Mouse (Mus musculus) thymus, postnatal 4 days (tissue): ENCODE measurements around the gene Gm6993.

Experiments
- DNase-seq: peaks from one replicate; pipeline ENCODE4 v3.0.0; 2021

The Gm6993 gene

DNA sequence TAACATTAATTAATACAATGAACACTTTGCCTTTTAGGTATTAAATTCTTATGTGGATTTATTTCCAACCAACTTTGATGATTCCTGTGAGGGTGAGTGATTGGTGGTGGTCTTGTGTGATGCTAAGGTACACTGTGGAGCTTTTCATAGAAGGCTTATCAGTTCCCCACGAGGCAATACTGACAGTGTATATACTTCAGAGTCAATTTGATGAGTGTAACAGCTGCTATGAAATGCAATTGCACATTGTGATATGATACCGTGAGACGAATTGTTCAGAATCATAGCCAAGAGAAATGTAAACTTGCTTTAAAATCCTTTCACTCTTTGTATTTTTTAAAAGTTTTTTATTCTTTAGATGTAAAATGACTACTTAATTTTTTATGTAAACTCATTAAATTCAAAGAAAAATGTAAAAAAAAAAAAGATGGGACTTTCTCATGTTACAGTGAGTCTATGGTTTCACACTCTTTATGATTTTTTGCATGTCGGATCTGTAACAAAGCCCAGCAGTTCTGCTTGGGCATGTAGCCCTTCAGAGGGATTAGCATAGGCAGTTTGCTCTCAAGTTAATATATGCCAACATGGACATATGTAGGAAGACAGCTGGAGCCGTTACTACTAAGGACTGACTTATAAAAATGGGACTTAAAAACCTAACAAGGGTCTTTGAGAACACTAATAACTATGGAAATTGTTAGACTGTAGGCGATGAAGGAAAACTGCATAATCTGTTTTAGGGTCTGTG lies 1.2 kb downstream of the Gm6993 start:
- DNase-seq: no peak

DNA sequence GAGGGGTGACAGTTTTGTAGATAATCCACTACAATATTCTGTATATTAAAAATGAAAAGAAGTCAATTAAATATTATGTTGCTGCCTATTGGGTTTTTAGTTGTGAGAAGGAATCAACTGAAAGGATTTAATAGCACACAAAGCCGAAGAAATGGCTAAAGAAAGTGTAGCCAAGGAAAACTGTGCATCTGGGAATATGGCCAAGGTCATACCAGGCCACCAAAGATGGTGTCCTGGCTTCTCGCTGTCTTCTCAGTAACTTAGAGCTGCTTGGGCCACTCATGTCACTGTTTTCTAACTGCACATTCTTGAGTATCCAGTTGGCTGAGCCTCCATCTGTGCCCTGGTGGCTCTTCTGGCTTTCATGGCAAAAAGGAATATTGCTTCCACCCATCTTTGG lies 3.4 kb downstream of the Gm6993 start:
- DNase-seq: no peak

DNA sequence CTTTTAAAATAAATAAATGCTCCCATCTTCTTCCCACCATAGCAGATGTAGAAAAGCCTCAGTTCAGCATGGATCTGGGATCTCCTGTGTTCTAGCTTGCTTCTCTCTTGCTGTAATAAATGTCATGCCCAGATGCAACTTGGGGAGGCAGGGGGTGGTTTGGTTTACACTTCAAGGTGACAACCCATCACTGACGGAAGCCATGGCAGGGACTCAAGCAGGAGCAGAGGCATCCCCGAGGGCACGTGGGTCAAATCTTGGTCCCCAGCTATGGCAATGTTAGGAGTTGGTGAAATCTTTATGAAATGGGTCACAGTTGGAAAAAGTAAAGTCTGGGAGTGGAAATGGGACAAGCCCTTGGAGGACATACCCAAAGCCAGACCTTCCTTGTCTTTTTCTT lies 4.1 kb downstream of the Gm6993 start:
- no peak for DNase-seq

DNA sequence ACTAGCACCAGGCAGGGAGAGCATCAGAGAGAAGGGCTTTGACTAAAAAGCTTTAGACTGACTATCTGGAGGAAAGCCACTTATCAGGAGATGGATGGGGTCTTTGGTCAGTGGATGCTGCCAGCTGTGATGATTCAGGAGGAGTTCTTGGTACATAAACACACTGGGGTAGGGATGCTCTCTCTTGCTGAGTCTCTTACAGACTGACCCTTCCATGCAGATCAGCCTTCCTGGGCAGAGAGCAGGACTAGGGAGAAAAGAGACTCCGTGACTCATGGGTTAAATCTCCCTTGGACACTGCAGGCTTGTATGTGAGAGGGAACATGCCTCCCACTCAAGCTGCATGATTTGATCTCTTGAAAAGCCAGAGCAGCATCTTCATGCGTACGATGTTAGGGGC lies 5.6 kb downstream of the Gm6993 start:
- DNase-seq: no peak

DNA sequence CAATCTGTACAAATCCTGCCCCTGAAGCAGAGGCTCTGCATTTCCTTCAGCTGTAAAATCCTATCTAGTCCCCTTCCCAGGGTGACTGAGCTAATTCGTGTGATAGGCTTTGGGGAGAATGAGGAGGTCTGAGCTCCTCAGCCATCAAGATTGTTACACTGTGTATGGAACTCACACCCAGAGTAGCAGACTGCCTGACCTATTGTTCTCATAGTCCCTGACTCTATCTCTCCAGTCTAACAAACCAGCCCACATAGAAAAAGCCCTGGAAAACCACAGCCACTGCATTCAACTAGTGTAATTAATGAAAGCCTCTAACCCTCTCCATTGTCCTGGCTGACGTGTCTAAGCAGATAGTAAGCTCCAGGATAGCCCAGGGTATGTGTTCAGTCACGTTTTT lies 6.0 kb downstream of the Gm6993 start:
- no peak for DNase-seq

DNA sequence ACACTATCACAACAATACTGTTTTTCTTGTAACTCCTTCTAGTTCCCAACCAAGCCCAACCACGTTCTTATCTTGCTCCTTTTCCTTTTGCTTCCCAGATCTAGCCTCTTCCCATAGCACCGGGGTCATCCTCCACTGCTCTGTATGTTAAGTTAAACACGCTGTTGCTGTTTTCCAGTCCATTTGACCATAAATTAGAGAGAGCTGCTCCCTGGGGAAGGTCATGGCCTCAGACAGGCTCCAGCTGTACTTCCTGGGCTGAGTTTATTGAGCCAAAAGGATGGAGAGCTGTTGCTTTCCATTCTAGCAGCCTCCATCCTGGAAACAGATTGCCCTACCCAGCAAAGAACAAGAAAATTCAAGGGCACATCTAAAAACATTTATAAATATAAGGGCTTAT lies 7.6 kb downstream of the Gm6993 start:
- DNase-seq: no peak

DNA sequence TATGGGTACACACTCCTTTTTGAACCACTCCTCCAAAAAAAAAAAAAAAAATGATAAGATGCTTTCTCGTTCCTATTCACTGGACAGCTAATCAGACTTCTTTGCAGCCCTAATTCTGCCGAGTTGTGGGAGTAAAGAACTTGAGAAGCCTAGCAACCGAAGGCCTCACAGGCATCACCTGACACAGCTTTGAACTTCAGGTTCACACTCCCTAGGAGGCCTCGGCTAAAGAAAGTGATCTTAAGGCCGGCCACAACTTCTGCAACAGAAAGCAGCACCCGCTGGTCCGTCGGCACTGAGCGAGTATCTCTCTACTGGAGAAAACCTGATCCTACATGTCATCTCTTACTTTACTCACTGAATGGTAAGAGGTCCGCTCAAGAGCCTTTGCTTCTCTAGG lies 8.1 kb downstream of the Gm6993 start:
- DNase-seq: no peak

DNA sequence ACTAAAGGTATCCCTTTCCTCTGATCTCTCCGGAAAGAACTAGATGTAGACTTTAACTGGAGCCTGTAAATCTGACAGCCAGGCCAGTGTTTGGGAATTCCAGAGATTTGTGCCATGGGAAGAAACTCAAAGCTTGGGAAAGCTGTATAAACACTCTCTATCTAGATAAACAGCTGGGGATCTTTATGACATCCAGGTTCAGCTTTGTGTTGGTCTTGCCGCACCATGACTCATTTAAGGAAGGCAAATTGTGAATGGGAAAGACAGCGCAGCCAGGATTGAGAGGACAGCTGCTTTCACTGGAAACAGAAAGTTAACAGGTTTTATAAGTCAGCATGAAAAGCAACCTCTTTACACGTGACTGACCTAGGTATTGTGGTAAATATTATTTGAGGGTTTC lies 11.7 kb downstream of the Gm6993 start:
- DNase-seq: no peak

DNA sequence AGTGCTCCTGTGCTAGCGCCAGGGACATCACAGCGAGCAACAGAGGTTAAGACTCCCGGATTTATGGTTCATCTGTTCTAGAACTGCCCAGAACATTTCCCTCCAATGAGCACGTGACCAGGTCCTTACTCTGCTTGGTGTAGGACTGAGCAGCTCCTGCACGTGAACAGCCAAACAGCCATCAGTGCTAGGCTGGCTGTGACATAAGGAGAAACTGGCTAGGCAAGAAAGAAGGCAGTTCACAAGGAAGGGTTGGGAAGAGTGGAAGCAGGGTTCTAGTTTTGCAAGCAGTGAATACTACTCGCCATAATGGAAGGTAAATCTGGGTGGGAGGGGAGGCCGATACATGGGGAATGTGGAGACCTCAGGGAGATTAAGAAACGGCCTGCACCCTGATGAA lies 14.4 kb downstream of the Gm6993 start:
- DNase-seq: no peak

DNA sequence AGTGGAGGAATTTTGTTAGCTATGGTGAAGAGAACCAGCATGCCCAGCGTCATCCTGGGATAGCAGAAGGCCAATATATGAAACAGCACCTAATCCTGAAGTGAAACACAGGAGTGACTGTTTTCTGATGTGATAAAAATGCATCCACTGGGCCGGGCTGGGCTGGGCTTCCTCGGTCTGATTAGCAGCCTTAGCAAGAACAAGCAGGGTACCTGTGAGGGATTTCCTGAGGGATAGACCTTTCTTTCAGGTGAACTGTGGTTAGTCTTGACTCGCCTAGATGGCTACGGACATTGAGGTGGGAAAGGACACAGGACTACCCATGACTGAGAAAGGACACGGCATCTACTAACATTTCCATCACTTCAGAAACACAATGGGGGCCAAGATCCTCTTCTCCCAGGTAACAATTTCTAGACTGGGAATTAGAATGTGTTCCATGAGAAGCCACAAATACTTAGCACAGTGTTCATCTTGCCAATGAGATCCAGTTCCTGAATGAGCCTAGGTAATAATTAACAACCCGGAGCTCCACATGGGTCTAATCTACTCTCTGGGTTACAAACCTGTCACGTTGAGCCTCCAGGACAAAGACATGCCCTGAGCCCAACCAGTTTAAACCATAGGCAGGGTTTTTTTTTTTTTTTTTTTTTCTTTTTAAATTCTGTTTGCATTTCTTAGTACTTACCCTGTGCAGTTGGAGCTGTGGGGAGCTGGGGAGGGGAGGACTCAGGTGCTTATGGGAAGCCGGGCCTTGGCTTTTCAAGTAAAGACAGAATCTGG lies 15.7 kb downstream of the Gm6993 start:
- DNase-seq: no peak

DNA sequence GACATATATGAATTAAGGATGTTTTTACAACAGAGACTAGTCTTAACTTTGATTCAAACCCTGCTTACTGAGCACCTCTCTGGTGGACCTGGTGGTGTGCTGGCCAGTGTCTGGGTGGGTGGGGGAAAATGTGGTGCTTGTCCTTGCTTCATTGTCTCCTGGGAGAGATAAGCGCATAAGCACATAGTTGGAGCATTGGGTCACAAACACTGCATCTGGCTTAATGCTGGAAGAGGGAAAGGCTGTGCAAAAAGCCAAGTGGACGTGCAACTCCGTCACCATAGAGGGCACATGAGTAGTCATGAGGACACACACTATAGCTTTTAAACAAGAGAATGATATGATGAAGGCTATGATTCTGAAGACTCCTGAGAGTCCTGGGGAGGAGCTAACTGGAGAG lies 21.3 kb downstream of the Gm6993 start:
- no peak for DNase-seq

DNA sequence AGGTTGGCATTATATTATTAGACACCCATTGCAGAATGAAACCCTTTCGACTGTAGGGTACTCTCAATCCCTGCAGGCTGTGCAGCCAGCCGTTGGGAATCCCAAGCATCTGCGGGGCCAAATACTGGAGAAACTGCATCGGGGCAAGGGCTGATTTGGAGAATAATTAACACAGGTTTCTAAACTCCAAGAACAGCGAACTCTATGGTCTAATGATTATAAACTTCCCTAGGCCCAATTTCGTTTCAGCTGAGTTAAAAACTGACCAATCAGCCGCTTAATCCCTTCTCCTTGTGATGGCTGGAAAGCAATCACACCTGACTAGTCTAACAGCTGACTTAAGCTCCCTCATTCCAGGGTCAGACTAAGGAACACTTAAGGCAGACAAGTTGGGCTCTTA lies 23.4 kb downstream of the Gm6993 start:
- no peak for DNase-seq

DNA sequence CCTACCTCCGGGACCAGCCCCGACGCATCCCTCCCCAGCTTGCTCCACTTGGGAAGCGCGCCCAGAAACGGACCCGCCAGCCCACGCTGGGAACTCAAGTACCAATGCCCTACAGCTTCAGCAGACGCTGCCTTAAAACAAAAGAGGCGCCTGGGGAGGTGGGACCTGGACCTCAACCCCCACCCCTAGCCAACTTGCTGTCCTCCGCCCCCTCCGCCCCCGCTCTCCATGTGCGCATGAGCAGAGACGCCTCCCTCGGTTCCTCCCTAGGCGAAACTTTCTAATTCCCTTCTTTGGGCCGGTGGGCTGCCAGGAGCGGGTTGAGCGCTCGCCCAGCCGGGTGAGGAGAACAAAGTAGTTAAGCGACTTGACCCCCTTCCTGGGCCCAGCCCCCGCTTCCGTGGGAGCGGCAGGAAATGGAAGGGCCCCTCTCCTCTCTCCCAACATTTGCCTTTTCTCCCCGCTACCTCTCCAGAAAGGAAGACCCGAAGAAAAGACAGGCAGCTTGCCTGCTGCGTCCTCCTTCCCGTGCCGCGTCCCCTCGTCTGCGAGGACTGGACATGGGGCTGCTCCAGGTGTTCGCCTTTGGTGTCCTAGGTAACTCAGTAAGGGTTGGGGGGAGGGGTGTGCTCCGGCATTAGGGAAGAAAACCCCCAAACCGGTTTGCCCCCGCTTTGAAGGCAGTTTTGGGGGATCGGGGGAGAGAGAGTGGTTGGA lies 24.6 kb downstream of the Gm6993 start, which contains the start of gene Lamb1:
Lamb1 (plus strand) TSS at position 230 of the 717 bp plus-strand sequence.
- DNase-seq: no peak

DNA sequence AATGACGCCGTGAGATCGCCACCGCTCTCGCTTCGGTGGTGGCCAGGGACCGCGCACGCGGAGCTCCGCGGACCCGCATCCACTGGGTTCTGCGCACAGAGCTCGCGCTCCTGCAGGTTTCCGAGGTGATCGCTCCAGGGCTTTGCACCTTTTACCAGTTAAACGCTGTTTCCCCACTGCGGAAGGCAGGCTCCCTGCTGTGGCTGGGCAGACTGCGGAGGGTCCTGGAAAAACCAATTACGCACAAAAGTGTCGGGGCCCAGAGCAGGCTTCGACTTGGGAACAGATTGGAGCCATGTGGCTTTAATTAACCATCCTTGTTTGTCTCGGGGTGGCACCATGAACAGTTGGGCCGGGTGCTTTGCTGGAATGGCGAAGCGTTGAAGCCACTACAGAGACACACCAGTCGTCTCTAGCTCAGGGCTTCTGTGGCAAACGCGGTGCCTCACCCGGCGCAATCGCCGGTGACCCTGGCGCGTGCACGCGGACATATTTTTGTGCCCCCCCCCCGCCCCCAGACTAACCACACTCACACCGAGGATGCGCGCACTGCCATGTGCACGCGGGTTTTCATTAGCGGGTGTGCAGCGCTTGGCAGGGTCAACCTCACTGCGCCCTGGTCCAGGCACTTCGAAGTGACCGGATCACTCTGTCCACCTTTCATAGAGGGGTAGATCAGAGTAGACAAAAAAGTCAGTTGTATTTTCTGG lies 25.3 kb downstream of the Gm6993 start:
- no peak for DNase-seq

DNA sequence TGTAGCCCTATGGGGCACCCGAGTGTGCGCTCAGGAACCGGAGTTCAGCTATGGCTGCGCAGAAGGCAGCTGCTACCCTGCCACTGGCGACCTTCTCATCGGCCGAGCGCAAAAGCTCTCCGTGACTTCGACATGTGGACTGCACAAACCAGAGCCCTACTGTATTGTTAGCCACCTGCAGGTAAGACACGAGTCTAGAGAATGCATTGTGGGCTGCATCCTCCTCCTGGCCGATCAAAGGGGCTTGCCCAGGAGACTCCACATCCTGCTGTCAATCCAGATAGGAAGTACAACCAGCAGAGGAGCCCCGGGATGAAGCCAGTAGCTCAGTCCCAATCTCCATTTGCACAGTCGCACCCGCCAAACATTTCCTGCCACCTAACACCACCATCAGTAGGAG lies 26.1 kb downstream of the Gm6993 start:
- DNase-seq: no peak

DNA sequence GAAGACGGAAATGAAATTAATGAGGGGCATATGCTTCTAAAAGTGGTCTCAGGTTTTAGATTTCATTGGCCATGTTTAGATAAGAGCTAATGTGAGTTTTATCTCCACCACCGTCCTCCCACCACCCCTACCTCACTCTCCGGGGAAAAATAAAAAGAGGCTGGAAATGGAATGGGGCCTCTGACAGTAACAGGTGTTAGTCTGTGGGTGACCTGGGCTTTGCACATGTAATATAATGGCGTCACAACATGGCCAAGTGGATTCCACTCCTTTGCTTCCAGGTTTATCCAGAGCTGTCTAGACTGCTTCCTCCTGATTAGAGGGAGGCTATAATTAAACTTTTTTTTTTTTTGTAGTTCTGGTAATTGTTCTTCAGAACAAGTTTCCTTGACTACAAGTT lies 26.8 kb downstream of the Gm6993 start:
- no peak for DNase-seq

DNA sequence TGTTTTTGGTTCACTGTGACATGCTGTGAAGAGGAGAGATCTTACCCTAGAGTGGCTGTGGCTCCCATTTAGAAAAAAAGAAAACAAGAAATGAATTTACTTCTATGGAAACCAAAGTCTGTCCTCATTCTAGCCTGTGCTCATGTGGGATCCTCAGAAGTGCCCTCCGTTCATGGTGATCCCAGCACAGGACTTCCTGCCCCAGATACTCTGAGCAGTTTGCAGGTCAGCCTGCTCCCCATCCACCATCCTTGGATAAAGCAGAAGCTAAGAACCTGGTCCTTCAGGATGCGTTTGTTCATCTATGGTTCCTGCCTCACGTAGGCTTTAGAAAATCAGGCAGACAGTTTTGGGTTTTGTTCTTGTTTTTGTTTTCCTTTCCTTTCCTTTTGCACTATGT lies 27.7 kb downstream of the Gm6993 start:
- no peak for DNase-seq

DNA sequence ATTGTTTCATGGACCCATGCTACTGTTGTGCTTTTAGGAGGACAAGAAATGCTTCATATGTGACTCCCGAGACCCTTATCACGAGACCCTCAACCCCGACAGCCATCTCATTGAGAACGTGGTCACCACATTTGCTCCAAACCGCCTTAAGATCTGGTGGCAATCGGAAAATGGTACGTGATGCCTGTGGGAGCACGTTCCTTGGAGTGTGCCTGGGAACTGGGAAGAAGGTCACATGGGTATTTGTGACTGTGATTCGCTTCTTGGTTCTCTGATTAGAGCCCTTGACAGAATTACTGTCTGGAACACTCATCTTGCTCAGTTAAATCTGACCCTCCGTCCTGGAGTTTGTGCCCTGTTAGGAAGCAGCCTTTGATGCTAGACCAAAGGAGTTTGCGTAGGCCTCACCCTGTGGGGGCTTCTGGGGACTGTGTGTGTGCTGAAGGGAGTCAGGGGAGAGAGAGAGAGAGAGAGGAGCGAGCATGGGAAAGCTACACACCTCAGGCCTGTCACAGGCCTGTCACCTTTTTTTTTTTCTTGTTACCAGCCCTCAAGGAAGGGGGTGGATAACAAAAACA lies 28.5 kb downstream of the Gm6993 start:
- DNase-seq: no peak

DNA sequence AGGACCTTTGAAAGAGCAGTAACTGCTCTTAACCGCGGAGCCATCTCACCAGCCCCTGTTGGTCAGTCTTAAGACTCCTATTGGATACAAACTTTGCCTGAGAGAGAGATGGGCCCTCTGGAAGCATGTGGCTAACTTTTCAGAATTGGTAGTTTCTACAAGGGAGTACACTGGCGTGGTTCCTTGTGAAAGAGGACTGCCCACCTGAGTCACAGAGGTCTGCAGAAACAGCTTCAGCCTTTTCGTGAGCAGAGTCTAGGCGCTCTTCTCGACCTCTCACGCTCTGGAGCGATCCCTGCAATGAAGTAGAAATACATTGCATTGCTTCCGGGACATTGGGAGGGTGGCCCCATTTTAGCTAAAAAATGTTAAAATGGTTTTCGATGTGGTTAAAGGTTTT lies 29.8 kb downstream of the Gm6993 start:
- DNase-seq: no peak

DNA sequence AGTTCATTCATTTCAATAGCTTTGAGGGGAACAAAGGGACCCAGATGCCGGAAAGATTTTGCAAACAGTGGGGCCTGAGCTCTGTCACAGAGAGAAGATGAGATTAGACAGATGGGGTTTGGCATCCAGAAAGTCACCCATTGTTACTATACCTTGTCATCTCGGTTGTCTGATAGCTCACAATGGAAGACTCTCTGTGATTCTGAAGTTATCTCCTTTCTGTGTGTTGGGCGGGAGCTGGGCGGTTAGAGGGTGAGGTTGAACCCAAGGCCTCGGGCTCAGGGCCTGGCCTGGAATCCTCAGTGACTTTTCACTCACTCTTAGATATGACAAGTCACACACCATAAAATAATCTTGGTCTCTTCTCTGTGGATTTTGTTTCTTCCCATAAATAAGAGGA lies 30.2 kb downstream of the Gm6993 start:
- no peak for DNase-seq

DNA sequence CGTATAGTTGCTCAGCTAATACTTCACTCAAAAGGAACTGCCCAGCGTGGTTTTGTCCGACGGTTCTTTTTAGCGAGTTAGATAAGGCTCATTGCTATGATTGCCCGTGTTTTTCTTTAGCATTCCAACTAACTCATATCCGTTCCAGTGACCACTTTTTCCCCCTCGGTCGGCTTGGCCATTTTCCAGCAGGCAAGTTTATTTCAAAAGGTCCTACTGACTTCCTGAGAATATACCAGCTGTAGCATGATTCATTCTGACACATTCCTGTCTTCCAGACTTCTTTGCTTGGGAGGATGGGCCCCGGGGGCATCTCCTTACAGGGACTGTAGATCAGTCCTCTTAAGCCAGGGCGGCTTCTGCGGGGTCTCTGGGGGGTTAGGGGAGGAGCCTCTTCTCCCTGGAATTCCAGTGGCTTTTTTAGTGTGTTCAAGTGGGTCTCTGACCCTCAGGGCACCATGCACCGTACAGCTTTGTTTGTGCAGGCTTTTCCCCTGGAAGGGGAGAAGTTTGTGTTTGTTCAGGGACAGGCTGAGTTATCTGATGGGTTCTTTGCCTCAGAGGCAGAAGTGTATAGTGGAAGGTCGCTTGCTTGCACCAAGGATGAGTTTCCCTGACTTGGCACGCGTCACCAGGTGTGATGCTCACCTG lies 30.9 kb downstream of the Gm6993 start:
- no peak for DNase-seq

DNA sequence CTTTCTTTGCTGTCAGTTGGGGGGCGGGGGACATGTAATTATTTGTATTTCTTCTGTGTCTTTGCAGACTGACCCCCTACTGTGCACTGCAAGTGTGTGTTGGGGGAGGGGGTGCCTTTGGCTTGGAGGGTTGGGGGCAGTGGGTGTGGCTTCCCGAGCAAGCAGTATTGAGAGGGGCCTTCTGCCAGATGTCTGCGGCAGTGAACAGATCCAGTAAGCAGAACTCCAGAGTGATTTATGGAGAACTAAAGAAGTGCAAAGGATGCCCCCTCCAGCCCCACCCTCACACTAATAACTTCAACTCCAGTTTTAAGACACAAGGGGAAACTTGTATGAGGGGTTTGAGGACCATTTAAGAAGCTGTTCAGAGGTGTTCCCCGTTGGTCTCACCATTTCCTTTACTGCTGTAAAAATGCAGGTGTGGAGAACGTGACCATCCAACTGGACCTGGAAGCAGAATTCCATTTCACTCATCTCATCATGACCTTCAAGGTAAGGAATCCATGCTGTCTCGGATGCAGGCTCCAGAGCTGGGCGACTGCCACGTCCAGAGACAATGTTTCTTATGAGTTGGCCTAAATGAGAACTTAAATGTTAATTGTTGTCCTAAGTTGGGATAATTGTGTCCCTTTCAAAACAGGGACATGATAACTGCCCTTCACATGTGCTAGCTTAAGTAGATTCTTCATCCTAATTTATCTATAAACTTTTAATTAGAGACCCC lies 31.6 kb downstream of the Gm6993 start:
- DNase-seq: no peak
